Mouse (Mus musculus): ENCODE data around the gene Rnf6.
"Not testable (repeated sequence)": the region's sequence is repeated elsewhere in the genome, so short reads cannot be mapped to it uniquely, and the experiment has no call there.

Rnf6 gene

DNA sequence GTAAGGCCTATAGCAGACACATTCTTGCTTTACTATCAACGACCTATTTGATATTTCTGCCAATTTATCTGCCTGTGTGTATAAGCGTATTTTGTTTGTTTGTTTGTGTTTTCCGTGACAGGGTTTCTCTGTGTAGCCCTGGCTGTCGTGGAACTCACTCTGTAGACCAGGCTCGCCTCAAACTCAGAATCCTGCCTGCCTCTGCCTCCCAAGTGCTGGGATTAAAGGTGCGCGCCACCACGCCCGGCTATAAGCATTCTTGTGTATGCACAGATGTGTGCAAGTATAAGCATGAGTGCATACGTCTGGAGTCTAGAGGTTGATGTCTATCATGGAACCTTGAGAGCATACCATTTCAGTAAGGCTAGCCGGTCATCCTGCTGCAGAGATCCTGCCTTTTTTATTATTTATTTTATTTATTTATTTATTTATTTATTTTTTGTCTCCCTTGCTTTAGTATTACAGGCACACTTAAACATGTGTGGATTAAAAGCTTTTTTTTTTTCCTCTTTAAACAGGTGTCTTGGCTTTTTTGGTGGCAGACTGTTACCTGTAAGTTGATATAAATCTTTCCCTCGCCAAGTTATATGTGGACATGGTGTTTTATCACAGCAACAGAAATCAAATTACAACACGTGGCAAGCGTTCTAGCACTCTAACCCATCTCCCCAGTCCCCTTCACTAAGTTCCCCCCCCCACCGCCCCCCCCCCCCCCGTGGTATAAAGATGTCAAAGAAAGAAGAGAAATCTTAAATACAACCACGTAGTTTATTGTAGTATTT, 8.7 kb upstream of the Rnf6 start:
- no peak for DNase-seq

DNA sequence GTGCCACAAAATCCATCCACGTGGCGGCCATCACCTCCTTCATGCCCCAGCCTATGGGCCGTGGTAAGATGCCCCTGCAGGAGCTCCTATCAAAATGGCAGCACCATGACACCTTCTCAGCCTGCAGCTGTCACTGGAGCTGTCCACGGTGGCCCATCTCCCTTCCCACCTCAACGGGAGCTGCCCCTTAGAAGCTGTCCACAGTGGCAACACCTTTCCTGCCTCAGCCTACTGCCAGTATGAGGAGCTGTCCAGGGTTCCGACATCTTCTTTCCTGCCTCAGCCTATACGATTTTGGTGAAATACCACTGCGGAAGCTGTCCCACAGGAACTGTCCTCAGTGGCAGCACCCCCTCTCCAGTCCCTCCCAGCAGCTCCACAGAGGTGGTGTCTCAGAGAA, 6.1 kb upstream of the Rnf6 start:
- no peak for DNase-seq

DNA sequence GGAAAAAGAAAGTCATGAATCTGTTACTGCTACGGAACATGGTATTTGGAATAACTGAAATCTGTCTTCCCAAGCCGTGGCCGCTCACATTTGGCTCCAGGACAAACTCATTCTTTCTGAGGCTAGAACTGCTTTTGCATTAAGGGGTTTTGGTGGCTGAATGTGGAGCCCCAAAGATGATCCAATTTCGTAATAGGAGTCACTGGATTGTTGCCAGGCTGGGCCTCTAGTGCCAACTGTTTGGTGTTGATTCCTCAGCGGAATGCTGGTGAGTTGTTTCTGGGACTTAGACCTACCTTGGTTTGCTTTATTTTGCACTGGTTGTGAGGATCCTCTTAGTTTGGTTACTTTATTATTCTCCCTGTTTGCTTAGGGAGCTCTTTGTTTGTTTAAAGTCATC, 2.4 kb upstream of the Rnf6 start:
- no peak for DNase-seq

- DNase-seq, result no peak
Observed at GRCm38 (mm10) chr5:146221722-146222121, 367 bp upstream of the Rnf6 start.

DNA sequence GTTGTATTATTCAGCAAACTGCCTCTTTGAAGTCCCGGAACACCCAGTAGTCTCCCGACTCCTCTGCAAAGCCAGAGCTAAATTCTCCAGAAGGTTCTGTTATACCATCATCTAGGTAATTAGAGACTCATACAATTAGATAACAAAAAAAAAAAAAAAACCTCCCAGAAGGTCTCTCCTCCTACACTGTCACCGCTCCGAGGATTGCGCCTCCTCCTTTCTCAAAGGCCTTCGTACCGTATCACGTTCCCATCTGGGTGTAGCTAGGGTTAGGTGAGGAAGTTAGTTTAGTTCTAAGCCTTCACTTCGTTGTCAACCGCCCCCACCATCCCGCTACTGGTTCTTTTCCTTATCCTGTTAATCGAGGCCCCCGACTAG, 865 bp downstream of the Rnf6 start:
- DNase-seq, result no peak

GRCm38 (mm10) chr5:146205537-146205936, 15.8 kb downstream of the Rnf6 start:
- DNase-seq, result no peak

GRCm38 (mm10) chr5:146203921-146204320, 17.4 kb downstream of the Rnf6 start:
- no peak for DNase-seq

- no peak for DNase-seq
Observed at GRCm38 (mm10) chr5:146200580-146200979, 20.8 kb downstream of the Rnf6 start.

- DNase-seq, result no peak
Observed at GRCm38 (mm10) chr5:146199540-146199939, 21.8 kb downstream of the Rnf6 start.

DNA sequence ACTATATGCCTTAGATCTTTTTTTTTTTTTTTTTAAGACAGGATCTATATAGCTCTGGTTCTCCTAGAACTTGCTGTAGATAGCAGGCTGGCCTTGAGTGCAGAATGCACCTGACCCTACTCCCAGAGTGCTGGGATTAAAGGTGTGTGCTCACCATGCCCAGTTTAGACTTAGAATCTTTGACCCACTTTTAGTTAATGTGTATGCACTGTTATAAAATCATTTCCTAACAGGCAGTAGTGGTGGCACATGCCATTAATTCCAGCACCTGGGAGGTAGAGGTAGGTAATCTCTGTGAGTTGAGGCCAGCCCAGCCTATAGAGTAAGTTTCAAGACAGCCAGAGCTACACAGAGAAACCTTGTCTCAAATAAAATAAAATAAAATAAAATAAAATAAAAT, 22.3 kb downstream of the Rnf6 start:
- no peak for DNase-seq

GRCm38 (mm10) chr5:146193360-146193759, 28.0 kb downstream of the Rnf6 start:
- peak; percentile 42 to 45 for DNase-seq

DNA sequence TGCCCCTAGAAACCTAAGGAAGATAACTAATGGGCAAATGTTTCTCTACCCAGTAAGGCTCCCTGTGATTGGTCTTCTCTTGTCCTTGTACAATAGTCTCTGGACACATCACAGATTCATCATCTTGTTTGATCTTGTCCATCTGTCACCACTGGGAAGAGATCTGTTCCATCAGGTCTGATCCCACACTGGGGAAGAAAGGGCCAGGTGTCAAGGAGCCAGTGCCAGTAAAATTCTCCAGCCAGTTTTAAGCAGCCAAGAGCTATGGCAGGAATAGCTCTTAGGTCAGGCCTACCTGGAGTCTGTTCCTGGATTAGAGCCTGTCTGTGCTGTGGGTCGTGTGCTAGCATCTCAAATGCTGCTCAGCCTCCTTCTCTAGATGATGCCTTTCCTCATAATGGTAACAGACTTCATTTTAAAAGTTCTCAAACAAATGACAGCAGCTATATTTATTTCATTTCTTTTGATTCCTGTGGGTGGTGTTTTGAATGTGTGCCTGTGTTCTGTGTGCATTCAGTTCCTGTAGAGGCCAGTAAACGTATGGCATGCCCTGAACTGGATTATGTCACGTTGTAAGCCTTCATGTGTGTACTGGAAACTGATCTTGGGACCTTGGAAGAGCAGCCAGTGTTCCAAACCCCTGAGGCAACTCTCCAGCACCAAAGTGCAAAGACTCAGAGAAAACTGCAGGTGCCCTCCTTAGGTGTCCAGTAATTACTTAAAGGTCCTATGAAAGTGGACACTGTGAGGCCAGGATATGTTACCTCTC, 30.7 kb downstream of the Rnf6 start:
- peak; percentile 82 to 89 for DNase-seq

GRCm38 (mm10) chr5:146190093-146190492, 31.3 kb downstream of the Rnf6 start:
- DNase-seq, result peak in 1 of 2 experiments; percentile 17

GRCm38 (mm10) chr5:146188712-146189111, 32.6 kb downstream of the Rnf6 start:
- peak; percentile 30 to 56 for DNase-seq

GRCm38 (mm10) chr5:146188144-146188543, 33.2 kb downstream of the Rnf6 start:
- peak in 1 of 2 experiments; percentile 22 for DNase-seq

GRCm38 (mm10) chr5:146187441-146187840, 33.9 kb downstream of the Rnf6 start:
- peak; percentile 83 to 84 for DNase-seq

DNA sequence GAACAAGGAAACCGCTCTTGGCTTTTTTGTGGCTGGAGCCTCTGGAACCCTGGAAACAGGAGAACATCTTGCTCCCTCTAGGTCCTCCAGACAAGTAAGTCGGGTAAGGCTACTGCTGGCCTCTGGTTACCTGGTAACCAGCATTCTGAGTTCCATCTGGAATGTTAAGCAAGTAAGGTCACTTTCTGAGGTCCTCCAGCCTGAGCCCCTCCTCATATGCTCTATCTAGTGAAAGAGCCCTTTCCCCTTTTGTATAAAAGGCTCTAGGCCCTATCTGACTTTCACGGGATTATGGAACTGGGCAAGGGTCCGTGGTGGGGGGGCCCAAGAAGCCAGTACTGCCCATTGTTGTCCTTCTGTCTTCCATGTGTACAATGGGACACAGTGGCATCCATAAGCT, 36.2 kb downstream of the Rnf6 start, which contains the start of gene 1700001J03Rik:
Gene 1700001J03Rik, minus strand, starts transcription at position 101 of the 400 bp plus-strand sequence.
- not testable (repeated sequence) for DNase-seq

GRCm38 (mm10) chr5:146172744-146173143, 48.6 kb downstream of the Rnf6 start:
- peak; percentile 69 to 70 for DNase-seq

DNA sequence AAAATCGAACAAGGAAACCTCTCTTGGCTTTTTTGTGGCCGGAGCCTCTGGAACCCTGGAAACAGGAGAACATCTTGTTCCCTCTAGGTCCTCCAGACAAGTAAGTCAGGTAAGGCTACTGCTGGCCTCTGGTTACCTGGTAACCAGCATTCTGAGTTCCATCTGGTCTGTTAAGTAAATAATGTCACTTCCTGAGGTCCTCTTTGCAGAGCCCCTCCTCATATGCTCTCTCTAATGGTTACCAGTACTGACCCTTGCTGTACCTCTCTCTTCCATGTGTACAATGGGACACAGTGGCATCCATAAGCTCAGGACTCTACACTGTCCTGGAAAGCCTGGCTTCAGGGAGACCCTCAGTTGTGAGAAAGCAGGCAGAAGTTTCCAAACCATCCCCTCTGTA, 50.7 kb downstream of the Rnf6 start, which contains the start of gene Gm6309:
Gene Gm6309, minus strand, starts transcription at position 101 of the 400 bp plus-strand sequence.
- DNase-seq, result not testable (repeated sequence)

DNA sequence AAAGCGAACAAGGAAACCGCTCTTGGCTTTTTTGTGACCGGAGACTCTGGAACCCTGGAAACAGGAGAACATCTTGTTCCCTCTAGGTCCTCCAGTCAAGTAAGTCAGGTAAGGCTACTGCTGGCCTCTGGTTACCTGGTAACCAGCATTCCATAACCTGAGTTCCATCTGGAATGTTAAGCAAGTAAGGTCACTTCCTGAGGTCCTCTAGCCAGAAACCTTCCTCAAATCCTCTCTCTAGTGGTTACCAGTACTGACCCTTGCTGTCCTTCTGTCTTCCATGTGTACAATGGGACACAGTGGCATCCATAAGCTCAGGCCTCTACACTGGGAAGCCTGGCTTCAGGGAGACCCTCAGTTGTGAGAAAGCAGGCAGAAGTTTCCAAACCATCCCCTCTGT, 60.9 kb downstream of the Rnf6 start, which contains the start of gene Gm5565:
Gene Gm5565, minus strand, starts transcription at position 101 of the 400 bp plus-strand sequence.
- not testable (repeated sequence) for DNase-seq

All from cerebellum, adult 18-20 months (tissue).